Mouse (Mus musculus): Measurements from ENCODE around the gene P4hb.
"Not testable (repeated sequence)": the region's sequence is repeated elsewhere in the genome, so short reads cannot be mapped to it uniquely, and the experiment has no call there.

Gene P4hb

DNA sequence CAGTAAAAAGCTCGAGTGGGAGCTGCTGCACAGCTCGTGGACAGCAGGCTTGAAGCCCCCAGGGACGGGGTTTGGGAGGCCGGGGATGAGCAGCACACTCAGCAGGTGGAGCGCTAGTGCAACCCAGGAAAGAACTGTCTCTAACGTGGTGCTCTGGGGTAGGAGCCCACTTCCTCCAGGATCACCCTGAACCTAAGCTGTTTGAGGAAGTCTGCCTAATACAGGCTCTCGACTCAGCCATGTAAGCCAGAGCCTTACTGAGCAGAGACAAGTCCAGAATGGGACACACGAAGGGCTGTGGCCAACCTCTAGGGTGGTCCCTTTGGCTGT, 34.1 kb downstream of the P4hb start:
- DNase-seq (ENCODE audit: low read depth) = no peak

DNA sequence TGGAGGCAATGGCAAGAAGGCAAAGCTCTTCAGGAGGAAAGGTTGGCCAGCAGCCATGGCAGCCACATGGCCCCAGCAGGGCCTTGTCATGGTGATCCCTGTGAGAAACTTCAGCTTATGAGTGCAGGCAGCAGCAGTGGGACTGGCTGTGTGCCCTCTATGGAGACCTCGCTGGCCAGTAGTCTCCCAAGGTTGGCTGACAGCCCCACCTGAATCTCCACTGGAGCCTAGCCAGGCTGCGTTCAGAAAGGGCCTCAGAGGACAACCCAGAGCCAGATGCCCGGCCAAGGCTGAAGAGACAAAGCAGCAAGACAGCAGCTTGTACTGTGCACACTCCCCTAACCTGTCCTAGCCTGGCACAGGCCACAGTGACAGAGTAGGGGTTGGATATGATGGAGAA, 34.6 kb downstream of the P4hb start:
- DNase-seq (ENCODE audit: low read depth) = no peak

DNA sequence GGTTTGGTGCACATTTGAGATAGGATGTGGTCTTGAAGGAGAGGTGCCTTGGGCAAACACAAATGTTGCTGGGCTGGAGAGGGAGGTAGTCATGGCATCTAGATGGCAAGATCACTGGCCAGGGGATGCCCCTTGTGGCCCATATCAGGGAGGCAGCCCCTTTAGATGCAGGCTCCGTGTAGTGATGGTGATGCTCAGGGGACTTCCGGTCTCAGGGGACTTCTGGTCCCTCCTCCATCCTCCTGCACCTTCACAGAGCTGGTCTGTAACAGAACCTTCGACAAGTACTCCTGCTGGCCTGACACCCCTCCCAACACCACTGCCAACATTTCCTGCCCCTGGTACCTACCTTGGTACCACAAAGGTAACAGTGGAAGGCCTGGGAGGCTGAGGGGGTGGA, 37.2 kb downstream of the P4hb start:
- DNase-seq (ENCODE audit: low read depth) = no peak

DNA sequence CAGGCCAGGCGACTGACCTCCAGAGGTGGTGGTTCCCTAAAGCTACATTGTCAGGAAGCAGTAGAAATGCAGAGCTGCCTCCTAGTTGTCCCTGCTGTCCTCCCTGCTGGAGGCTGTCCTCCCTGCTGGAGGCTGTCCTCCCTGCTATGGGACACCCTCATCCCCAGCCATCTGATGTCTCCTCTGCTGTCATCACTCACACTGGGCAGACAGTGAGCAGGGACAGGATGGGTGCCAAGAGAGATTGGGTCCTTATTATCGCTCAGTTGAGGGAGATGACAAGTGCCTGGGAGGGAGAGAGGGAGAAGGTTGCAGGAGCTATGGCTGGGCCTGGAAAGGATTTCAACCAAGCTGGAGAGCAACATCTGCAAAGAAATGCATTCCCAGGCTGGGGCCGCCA, 37.9 kb downstream of the P4hb start:
- DNase-seq (ENCODE audit: low read depth) = no peak

DNA sequence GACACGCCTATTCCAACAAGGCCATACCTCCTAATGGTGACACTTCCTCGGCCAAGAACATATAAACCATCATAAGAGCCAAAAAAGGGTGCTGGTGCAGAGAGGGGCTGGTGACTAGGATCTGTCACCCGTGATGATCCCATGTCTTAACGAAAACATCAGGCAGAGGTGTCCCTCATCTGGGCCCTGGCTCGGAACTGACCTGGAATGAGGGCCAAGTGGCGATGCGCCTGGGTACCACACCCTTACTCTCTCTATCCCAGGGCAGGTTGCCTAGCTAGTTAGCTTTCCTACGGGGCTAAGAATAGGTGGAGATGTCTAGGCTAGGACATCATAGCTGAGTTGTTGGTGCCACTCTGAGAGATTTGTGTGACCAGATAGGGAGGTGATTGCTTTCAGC, 39.0 kb downstream of the P4hb start:
- DNase-seq (ENCODE audit: low read depth) = no peak

DNA sequence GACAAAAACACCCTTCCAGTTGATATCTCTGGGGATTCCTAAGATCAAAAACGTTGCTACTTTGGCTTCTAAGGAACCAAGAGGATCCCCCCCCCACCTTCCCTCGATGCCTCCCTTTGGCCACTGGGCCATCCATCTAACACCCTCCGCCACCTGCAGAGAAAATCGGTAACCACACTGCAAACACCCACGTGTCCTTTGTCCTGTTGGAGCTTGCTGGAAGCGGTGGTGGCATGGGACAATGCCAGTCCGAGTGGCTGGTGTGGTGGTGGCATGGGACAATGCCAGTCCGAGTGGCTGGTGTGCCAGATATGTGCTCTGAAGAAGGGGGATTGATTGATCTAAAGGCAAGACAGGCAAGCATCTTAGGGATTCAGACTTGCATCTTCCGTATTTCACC, 41.4 kb downstream of the P4hb start:
- DNase-seq (ENCODE audit: low read depth) = no peak

DNA sequence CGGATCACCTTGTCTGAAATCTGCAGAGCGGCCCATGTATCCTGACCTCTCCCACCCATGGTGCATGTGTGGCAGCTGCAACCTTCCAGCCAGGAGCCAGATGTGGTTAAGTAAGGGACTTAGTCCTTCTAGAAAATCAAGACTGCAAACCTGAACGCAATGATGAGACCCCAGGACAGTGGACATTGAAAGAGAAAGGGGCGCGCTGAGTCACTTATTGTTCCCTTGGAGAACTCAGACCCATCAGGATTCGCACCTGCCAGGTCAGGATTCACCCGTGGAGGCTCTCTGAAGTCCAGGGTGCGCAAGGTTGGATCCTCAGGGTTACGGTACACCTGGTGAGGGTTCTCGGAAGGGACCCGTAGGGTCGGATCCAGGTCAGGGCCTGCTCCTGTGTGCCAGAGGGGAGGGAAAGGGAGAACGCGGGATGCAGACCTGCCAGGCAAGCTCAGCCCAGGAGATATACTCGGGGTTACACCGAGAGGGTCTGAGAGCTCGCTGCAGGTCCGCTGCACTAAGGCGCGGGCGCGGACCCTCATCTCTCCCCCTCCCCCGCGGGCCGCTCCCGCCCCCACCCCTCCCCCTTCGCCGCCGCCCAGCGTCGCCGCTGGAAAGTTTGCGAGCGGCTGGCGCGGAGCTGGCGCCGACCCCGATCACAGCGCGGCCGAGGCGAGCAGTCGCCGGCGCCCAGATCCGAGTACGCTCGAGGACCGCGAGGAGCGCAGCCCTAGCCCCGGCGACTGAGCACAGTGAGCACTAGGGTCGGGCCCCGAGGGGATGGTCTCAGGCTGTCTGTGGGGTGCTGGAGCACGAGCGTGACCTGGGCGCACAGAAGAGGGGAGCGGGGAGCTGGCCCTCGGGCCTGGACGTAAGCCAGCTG, 42.7 kb downstream of the P4hb start, which contains the start of gene Gcgr:
Gene Gcgr, plus strand, starts transcription at position 615 of the 880 bp plus-strand sequence.
- DNase-seq (ENCODE audit: low read depth) = no peak

DNA sequence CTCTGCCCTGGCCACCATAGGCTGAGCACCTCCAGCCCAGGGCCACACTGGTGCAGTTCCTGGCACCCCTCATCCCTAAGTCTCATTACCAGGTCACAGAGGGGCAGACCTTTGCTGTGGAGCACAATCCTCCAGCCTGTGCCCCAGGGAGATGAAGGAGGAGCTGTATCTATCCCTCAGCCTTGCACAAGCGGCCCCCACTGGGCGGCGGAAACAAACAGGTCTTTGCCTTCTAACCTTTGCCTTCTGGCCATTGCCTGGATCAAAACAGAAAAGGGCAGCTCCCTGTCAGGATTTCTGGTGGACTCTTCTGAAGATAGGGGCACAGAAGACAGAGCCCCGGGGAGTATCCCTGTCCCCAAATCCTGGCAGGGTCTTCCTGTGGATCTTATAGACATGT, 44.1 kb downstream of the P4hb start:
- DNase-seq (ENCODE audit: low read depth) = no peak

DNA sequence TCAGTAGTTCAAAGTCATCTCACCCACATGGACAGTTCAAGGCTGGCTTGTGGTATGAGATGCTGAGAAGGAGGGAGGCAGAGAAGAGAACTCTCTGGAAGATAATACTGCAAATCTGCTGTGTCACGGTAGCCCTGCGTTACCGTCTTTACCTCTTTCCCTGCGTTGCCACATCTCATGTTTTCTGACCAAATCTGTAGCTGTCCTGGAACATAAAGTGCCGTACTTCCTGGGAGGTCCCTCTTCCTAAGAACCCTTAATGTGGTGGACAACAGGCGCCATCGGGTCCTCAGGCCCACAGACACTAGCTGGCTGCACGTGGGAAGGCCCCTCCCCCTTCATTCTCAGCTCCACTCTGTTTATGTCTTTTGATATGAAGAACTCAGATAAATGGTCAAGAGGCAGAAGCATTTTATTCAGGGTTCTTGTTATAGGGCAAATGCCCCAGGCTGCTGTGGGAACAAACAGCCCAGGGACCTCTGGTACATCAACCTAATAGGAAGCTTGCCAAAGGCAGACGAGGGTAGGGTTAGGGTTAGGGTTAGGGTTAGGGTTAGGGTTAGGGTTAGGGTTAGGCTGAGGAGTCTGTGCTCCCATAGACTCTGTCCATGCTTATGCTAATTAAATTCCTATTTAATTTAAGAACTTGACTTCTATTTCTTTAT, 45.2 kb downstream of the P4hb start:
- DNase-seq (ENCODE audit: low read depth) = no peak

DNA sequence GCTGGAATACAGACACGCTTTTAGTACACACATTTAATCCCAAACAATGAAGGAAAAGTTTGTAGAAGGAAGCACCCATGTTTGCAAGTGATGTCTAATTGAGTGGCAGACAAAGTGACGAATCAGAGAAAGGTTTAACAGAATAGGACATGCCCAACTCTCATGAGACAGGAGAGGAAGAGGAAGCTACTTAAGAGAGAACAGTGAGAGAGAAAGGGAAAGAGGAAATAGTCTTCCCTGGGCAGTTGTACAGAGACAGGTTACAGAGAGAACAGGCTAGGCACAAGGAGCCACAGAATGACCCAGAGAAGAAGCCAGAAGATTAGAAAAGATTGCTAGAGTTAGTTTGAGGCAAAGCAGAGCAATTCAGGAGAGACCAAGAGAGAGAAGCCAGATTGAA, 47.1 kb downstream of the P4hb start:
- peak; percentile 50 for DNase-seq (ENCODE audit: low read depth)

DNA sequence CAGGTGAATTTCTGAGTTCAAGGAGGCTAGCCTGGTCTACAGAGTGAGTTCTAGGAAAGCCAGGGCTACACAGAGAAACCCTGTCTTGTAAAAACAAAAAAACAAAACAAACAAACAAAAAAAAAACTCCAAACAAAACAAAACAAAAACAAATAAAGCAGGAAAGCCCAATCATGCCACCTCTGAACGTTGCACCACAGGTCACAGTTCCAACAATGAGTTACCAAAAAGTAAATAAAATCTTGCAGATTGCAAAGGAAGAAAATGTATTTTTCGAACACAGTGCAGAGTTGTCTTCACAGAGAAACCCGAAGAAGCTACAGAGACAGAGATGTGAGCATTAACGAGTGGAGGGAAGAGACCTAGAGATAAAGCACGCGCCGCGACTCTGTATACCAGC, 50.5 kb downstream of the P4hb start:
- DNase-seq (ENCODE audit: low read depth) = no peak

DNA sequence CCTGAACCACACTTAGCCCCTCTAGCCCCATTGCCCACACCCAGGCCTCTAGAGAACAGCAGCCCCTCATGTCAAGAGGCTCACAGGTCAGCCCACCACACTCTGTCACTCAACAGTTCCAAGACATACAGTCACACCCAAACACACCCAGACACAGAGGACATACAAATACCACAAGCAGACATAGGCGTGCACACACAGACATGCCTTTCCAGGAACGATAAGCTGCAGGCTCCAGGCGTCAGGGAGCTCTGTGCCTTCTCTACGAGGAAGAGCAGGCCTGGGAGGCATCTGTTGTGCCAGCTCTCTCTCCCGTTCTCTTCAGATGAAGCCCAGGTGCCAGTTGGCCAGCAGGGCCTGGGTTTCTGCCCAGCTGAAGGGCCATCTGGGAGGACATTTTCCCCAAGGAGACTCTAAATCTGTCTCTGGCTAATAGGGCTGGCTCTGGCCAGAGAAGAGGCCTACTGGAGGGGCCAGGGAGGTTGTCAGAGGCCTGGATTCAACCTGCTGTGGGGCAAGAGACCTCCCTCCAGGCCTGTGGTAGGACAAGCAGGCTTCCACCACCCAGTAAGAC, 52.0 kb downstream of the P4hb start:
- no peak for DNase-seq (ENCODE audit: low read depth)

DNA sequence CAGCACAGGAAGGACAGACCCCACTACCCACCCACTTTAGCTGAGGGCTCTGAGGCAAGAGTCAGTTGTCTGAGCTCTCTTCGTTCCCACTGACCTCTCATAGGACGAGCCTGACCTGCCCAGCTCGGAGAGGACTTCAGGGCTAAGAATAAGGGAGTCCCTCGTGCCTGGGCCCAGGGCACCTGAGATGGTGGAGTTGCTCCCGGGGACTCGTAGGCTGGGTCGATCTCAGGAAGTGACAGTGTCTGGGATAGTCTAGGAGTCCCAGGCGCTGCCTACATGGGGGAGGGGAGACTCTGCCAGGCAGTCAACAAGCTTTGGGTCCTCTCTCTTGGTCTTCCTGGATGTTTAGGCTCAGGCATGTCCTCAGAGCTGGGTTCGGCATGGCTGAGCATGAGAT, 52.6 kb downstream of the P4hb start:
- DNase-seq (ENCODE audit: low read depth) = no peak

DNA sequence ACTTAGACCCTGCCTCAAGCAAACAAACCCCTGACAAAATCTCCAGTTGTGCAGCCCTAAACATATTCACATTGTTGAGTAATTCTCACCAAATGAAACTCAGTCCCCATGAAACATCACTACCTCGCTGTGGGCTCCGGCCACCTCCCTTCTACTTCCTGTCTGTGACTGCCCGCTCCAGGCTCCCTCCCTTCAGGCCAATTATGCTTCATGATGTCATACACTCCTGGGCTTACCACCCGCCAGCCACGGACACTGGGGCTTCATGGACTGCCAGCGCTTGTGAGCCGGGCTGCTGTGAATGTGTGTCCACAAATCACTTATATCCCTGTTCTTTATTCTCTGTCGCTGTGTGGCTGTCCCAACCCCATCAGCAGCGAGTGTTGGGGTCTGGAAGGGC, 53.3 kb downstream of the P4hb start:
- no peak for DNase-seq (ENCODE audit: low read depth)

DNA sequence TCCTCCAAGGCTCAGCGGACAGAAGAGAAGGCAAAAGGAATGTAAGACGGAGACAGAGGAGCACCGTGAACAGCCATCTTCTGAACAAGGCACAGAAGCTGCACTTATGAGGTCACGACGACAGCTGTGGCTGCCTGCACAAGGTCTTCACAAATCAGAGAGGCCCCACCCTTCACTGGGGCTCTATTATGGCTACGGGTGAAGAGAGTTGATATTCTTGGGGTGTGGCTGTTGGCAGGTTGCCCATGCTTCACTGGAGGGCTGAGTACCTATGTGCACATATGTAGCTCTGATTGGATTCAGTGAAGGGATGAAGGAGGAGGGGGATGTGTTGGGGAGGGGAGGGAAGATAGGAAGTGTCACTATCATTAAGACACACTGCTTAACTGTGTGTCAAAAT, 54.5 kb downstream of the P4hb start:
- DNase-seq (ENCODE audit: low read depth) = no peak

DNA sequence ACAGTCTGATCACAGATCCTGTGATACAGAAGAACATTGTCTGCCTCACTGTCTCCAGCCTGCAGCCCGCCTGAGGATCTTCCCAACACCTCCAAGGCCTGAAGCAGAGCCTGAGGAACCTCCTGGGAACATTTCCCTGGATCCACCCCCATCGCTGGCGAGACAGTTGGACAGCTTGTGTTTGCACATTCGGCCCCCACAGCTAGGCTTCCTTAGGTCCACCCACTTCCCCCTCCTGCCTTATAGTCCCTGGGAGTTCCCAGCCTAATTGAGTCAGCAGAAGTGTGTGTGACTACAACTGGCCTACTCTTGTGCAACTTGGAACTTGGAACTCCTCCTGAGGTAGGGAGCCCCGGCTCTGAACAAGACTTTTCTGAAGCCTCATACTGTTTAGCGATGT, 55.0 kb downstream of the P4hb start:
- DNase-seq (ENCODE audit: low read depth) = no peak

DNA sequence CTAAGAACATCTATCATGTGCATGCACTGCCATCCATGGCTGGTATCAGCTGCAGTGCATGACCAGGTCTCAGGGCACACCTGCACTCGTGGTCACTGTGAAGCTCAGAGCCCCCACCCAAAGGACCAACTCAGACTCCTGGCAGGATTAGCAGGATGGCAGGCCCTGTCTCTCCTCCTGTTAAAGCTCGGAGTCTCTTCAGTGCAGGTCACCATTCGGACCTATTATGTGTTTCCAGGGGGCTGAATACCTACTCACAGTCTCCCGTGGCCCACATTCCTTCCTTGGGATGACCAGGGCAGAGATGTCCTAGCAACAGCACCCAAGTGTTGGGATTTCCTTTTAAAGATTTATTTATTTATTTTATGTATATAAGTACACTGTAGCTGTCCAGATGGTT, 55.9 kb downstream of the P4hb start:
- no peak for DNase-seq (ENCODE audit: low read depth)

DNA sequence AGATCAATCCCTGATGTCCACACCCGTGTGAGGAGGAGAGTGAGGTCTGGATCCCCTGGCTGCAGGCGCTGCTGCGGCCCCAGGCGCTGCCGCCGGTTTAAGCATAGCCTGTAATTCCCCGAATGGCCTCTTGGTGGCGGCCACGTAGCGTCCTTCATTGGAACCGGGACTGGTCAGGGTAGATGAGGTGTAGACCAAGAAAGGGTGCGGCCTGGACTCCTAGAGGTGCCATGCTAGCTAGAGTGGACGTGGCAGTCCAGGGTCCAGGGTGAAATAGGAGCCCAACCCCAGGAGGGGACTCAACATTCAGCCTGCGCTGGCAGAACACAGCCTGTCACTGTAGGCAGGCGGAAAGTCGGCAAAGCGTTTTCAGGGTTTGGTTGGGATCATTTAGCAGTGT, 57.4 kb downstream of the P4hb start:
- peak; percentile 86 for DNase-seq (ENCODE audit: low read depth)

DNA sequence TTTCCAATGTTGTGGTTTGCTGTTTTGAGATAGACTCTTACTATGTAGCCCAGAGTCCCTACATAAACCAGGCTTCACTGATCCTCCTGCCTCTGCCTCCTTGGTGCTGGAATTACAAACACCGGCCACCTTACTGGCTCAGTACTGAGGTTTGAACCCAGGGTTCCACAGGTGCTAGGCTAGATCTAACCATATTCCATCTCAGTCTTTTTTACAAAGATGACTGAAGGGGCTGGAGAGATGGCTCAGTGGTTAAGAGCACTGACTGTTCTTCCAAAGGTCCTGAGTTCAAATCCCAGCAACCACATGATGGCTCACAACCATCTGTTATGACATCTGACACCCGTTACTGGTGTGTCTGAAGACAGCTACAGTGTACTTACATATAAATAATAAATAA, 58.8 kb downstream of the P4hb start:
- not testable (repeated sequence) for DNase-seq (ENCODE audit: low read depth)

DNA sequence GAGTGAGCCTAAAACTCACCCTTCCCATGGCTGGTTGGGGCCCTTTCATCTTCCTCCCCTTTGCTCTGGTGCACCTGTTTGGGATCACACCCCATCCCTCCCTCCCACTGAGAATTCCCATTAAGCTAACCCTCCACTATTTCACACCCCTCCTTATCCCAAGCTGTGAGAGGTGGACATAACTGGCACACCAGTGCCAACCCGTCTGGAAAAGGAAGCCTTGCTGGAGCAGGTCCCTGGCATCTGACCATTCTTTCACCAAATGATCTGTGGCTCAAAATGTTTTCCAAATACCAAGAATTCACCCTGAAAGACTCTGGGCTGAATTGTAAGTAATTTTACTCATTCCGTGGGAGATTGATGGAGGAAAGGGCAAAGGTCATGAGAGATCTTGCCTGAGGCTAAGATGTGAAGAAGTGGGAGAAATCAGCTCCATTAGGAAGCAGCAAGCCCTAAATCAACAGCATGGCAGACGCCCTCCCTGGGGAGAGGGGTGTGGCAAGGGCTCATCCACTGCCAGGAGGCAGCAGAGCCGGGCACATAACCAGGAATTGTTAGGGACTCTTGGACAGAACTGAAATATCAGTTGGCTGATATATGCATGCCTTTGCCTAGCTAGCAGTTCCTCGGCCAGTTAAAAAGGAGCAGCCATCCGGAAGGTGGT, 60.1 kb downstream of the P4hb start:
- DNase-seq (ENCODE audit: low read depth) = no peak

DNA sequence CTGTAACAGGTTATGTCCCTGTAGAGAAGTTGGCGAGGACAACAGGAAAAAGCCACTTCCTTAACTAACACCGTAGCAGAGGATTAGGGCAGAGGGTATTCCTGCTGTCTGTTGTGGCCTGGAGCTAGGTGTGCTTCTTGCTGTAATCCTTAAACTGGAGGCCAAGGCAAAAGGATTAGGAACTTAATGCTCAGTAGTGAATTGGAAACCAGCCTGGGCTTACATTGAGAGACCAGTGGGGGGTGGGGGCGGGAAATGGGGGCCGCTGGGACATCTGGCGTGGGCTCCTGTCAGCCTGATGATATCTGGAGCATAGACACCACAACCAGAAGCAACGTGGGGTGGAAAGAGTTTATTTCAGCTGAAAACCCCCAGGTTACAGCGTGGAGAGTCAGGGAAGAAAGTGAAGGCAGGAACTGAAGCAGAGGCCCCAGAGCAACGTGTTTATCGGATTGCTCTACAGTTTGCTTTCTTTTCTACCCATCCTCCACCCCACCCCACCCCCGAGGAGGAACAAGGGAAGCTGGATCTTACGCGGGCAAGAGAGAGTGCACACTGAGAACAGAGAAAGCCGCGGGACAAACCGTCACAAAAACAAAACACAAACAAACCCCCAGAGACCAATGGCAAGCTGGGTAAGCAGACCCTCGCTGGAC, 62.5 kb downstream of the P4hb start:
- DNase-seq (ENCODE audit: low read depth) = peak; percentile 65

All from induced T-regulatory cell, adult 2 months (primary cell).